1 mouse cellular context compared by ENCODE assay signal in genomic region chr4:40313026-40313425, GRCm38 (mm10).
A peak's percentile ranks its signal among the peaks of the same experiment; 100 is the strongest.
TF ChIP-seq lines count a peak whose summit lies in the region.

No protein-coding gene starts in this region.

TF ChIP-seq in CH12.LX, 34 proteins besides CTCF, POLR2A, EP300 and RAD21 (continued from another document):
- TF ChIP-seq ELF1 (IDR thresholded peaks at IDR 0.05; ENCODE audit: low read depth, low read length) (peak; percentile 66; the same call in 1 of the 2 replicates), RCOR1 (conservative IDR thresholded peaks at IDR 0.05; ENCODE audit: low read depth, low read length) (no peak), USF1 (IDR thresholded peaks at IDR 0.05; ENCODE audit: low read depth, low read length) (peak; percentile 35), JUN (IDR thresholded peaks at IDR 0.05; ENCODE audit: insufficient read depth, low read depth, low read length) (no peak), BHLHE40 (IDR thresholded peaks at IDR 0.05; ENCODE audit: low read depth, low read length) (peak; percentile 69), ZKSCAN1 (IDR thresholded peaks at IDR 0.05; ENCODE audit: borderline replicate concordance, low read depth, low read length) (no peak)
